Mouse (Mus musculus): ENCODE measurements at regions not wholly inside any gene's neighbourhood (a gene's known extent, or its start where the extent isn't known, plus 50 kb on each side); places are given as distances from the start of the nearest gene placed in this dataset.

- Histone ChIP-seq H3K27ac (ENCODE audit: low read length) (no peak overlapping the region), H3K4me1 (ENCODE audit: control insufficient read depth, insufficient read depth, low read length) (no peaks in the 10 kb centered on the region), H3K4me3 (ENCODE audit: low read depth, low read length) (no peak overlapping the region), H3K36me3 (ENCODE audit: control insufficient read depth, insufficient read depth, low read length) (no peaks in the 10 kb centered on the region), H3K9me3 (ENCODE audit: control insufficient read depth, low read depth, low read length) (no peaks in the 10 kb centered on the region), H3K4me2 (replicated peaks; ENCODE audit: low read depth, low read length) (no peak overlapping the region), H3K27me3 (ENCODE audit: control insufficient read depth, insufficient read depth, low read length) (no peaks in the 10 kb centered on the region), H3K9ac (replicated peaks; ENCODE audit: low read depth, low read length) (no peak overlapping the region)
- no peak for ATAC-seq (ENCODE audit: insufficient number of reproducible peaks, insufficient read depth, low FRiP score, low read depth)
- 95% methylated on average over 2 of the region's 2 CpGs for WGBS
Observed at GRCm38 (mm10) chr7:40708231-40708630, 189.9 kb upstream of the Vstm2b start.

GRCm38 (mm10) chr7:40717991-40718390, 180.1 kb upstream of the Vstm2b start:
- Histone ChIP-seq H3K27me3 (ENCODE audit: control insufficient read depth, insufficient read depth, low read length) (no peaks in the 10 kb centered on the region), H3K9ac (replicated peaks; ENCODE audit: low read depth, low read length) (no peak overlapping the region), H3K36me3 (ENCODE audit: control insufficient read depth, insufficient read depth, low read length) (no peaks in the 10 kb centered on the region), H3K9me3 (ENCODE audit: control insufficient read depth, low read depth, low read length) (no peaks in the 10 kb centered on the region), H3K4me3 (ENCODE audit: low read depth, low read length) (no peak overlapping the region), H3K4me2 (replicated peaks; ENCODE audit: low read depth, low read length) (no peak overlapping the region), H3K4me1 (ENCODE audit: control insufficient read depth, insufficient read depth, low read length) (no peaks in the 10 kb centered on the region), H3K27ac (ENCODE audit: low read length) (no peak overlapping the region)
- 55% methylated on average over 6 of the region's 6 CpGs for WGBS
- no peak for ATAC-seq (ENCODE audit: insufficient number of reproducible peaks, insufficient read depth, low FRiP score, low read depth)

- H3K27ac ChIP-seq (ENCODE audit: low read length) = no peak overlapping the region
- no peaks in the 10 kb centered on the region for H3K27me3 ChIP-seq (ENCODE audit: control insufficient read depth, insufficient read depth, low read length)
- no peaks in the 10 kb centered on the region for H3K9me3 ChIP-seq (ENCODE audit: control insufficient read depth, low read depth, low read length)
- WGBS = 56% methylated on average over 6 of the region's 6 CpGs
- H3K36me3 ChIP-seq (ENCODE audit: control insufficient read depth, insufficient read depth, low read length) = no peaks in the 10 kb centered on the region
- no peak overlapping the region for H3K4me2 ChIP-seq (replicated peaks; ENCODE audit: low read depth, low read length)
- no peak overlapping the region for H3K4me3 ChIP-seq (ENCODE audit: low read depth, low read length)
- H3K4me1 ChIP-seq (ENCODE audit: control insufficient read depth, insufficient read depth, low read length) = no peaks in the 10 kb centered on the region
- no peak overlapping the region for H3K9ac ChIP-seq (replicated peaks; ENCODE audit: low read depth, low read length)
- no peak for ATAC-seq (ENCODE audit: insufficient number of reproducible peaks, insufficient read depth, low FRiP score, low read depth)
Observed at GRCm38 (mm10) chr7:40736971-40737468, 161.1 kb upstream of the Vstm2b start.

GRCm38 (mm10) chr7:40737496-40737895, 160.6 kb upstream of the Vstm2b start:
- no peak overlapping the region for H3K4me2 ChIP-seq (replicated peaks; ENCODE audit: low read depth, low read length)
- no peaks in the 10 kb centered on the region for H3K27me3 ChIP-seq (ENCODE audit: control insufficient read depth, insufficient read depth, low read length)
- H3K27ac ChIP-seq (ENCODE audit: low read length) = no peak overlapping the region
- H3K4me3 ChIP-seq (ENCODE audit: low read depth, low read length) = no peak overlapping the region
- H3K9me3 ChIP-seq (ENCODE audit: control insufficient read depth, low read depth, low read length) = no peaks in the 10 kb centered on the region
- no peaks in the 10 kb centered on the region for H3K4me1 ChIP-seq (ENCODE audit: control insufficient read depth, insufficient read depth, low read length)
- H3K9ac ChIP-seq (replicated peaks; ENCODE audit: low read depth, low read length) = no peak overlapping the region
- no peak for ATAC-seq (ENCODE audit: insufficient number of reproducible peaks, insufficient read depth, low FRiP score, low read depth)
- no peaks in the 10 kb centered on the region for H3K36me3 ChIP-seq (ENCODE audit: control insufficient read depth, insufficient read depth, low read length)
- 77% methylated on average over 7 of the region's 7 CpGs for WGBS

- no peak overlapping the region for H3K4me2 ChIP-seq (replicated peaks; ENCODE audit: low read depth, low read length)
- H3K4me1 ChIP-seq (ENCODE audit: control insufficient read depth, insufficient read depth, low read length) = no peaks in the 10 kb centered on the region
- no peaks in the 10 kb centered on the region for H3K36me3 ChIP-seq (ENCODE audit: control insufficient read depth, insufficient read depth, low read length)
- no peak overlapping the region for H3K27ac ChIP-seq (ENCODE audit: low read length)
- no peaks in the 10 kb centered on the region for H3K9me3 ChIP-seq (ENCODE audit: control insufficient read depth, low read depth, low read length)
- no peak for ATAC-seq (ENCODE audit: insufficient number of reproducible peaks, insufficient read depth, low FRiP score, low read depth)
- WGBS = 75% methylated on average over 3 of the region's 3 CpGs
- no peak overlapping the region for H3K9ac ChIP-seq (replicated peaks; ENCODE audit: low read depth, low read length)
- H3K4me3 ChIP-seq (ENCODE audit: low read depth, low read length) = no peak overlapping the region
- no peaks in the 10 kb centered on the region for H3K27me3 ChIP-seq (ENCODE audit: control insufficient read depth, insufficient read depth, low read length)
Observed at GRCm38 (mm10) chr7:40738174-40738573, 160.0 kb upstream of the Vstm2b start.

- Histone ChIP-seq H3K27ac (ENCODE audit: low read length) (no peak overlapping the region), H3K27me3 (ENCODE audit: control insufficient read depth, insufficient read depth, low read length) (no peaks in the 10 kb centered on the region), H3K9ac (replicated peaks; ENCODE audit: low read depth, low read length) (no peak overlapping the region), H3K4me2 (replicated peaks; ENCODE audit: low read depth, low read length) (no peak overlapping the region), H3K9me3 (ENCODE audit: control insufficient read depth, low read depth, low read length) (no peaks in the 10 kb centered on the region), H3K36me3 (ENCODE audit: control insufficient read depth, insufficient read depth, low read length) (no peaks in the 10 kb centered on the region), H3K4me3 (ENCODE audit: low read depth, low read length) (no peak overlapping the region), H3K4me1 (ENCODE audit: control insufficient read depth, insufficient read depth, low read length) (no peaks in the 10 kb centered on the region)
- ATAC-seq (ENCODE audit: insufficient number of reproducible peaks, insufficient read depth, low FRiP score, low read depth) = no peak
- WGBS = 50% methylated on average over 4 of the region's 4 CpGs
Observed at GRCm38 (mm10) chr7:40742553-40743151, 155.5 kb upstream of the Vstm2b start.

- Histone ChIP-seq H3K9me3 (ENCODE audit: control insufficient read depth, low read depth, low read length) (no peaks in the 10 kb centered on the region), H3K27me3 (ENCODE audit: control insufficient read depth, insufficient read depth, low read length) (no peaks in the 10 kb centered on the region), H3K27ac (ENCODE audit: low read length) (no peak overlapping the region), H3K4me1 (ENCODE audit: control insufficient read depth, insufficient read depth, low read length) (no peaks in the 10 kb centered on the region), H3K4me3 (ENCODE audit: low read depth, low read length) (no peak overlapping the region), H3K4me2 (replicated peaks; ENCODE audit: low read depth, low read length) (no peak overlapping the region), H3K36me3 (ENCODE audit: control insufficient read depth, insufficient read depth, low read length) (no peaks in the 10 kb centered on the region), H3K9ac (replicated peaks; ENCODE audit: low read depth, low read length) (no peak overlapping the region)
- WGBS = 53% methylated on average over 2 of the region's 2 CpGs
- no peak for ATAC-seq (ENCODE audit: insufficient number of reproducible peaks, insufficient read depth, low FRiP score, low read depth)
Observed at GRCm38 (mm10) chr7:40751779-40752178, 146.3 kb upstream of the Vstm2b start.

GRCm38 (mm10) chr7:40752195-40752594, 145.9 kb upstream of the Vstm2b start:
- Histone ChIP-seq H3K9ac (replicated peaks; ENCODE audit: low read depth, low read length) (no peak overlapping the region), H3K27me3 (ENCODE audit: control insufficient read depth, insufficient read depth, low read length) (no peaks in the 10 kb centered on the region), H3K36me3 (ENCODE audit: control insufficient read depth, insufficient read depth, low read length) (no peaks in the 10 kb centered on the region), H3K4me2 (replicated peaks; ENCODE audit: low read depth, low read length) (no peak overlapping the region), H3K27ac (ENCODE audit: low read length) (no peak overlapping the region), H3K9me3 (ENCODE audit: control insufficient read depth, low read depth, low read length) (no peaks in the 10 kb centered on the region), H3K4me3 (ENCODE audit: low read depth, low read length) (no peak overlapping the region), H3K4me1 (ENCODE audit: control insufficient read depth, insufficient read depth, low read length) (no peaks in the 10 kb centered on the region)
- 65% methylated on average over 3 of the region's 3 CpGs for WGBS
- ATAC-seq (ENCODE audit: insufficient number of reproducible peaks, insufficient read depth, low FRiP score, low read depth) = no peak

GRCm38 (mm10) chr7:40753490-40753889, 144.6 kb upstream of the Vstm2b start:
- 56% methylated on average over 1 of the region's 1 CpGs for WGBS

More at GRCm38 (mm10) chr7:40753490-40753889, 144.6 kb upstream of the Vstm2b start:
- no peaks in the 10 kb centered on the region for H3K27me3 ChIP-seq (ENCODE audit: control insufficient read depth, insufficient read depth, low read length)
- no peaks in the 10 kb centered on the region for H3K36me3 ChIP-seq (ENCODE audit: control insufficient read depth, insufficient read depth, low read length)
- H3K27ac ChIP-seq (ENCODE audit: low read length) = no peak overlapping the region
- no peaks in the 10 kb centered on the region for H3K9me3 ChIP-seq (ENCODE audit: control insufficient read depth, low read depth, low read length)
- H3K4me1 ChIP-seq (ENCODE audit: control insufficient read depth, insufficient read depth, low read length) = no peaks in the 10 kb centered on the region
- no peak for ATAC-seq (ENCODE audit: insufficient number of reproducible peaks, insufficient read depth, low FRiP score, low read depth)
- no peak overlapping the region for H3K4me2 ChIP-seq (replicated peaks; ENCODE audit: low read depth, low read length)
- H3K4me3 ChIP-seq (ENCODE audit: low read depth, low read length) = no peak overlapping the region
- no peak overlapping the region for H3K9ac ChIP-seq (replicated peaks; ENCODE audit: low read depth, low read length)
